Mouse (Mus musculus) CH12F3 (cell line): ENCODE results near the gene Nudt21.
"Not testable (repeated sequence)": the region's sequence is repeated elsewhere in the genome, so short reads cannot be mapped to it uniquely, and the experiment has no call there.

ENCODE experiments used
- in situ Hi-C: fragments of 300-500 bp; cut with MboI; formaldehyde crosslinking; loops from 2 replicates; pipeline ENCODE4 v1.14.3; 2020; ENCODE audit warnings: low sequenced_read_pairs

The Nudt21 gene

GRCm38 (mm10) chr8:94036944-94037524 is at the start of gene Nudt21, which contains the start of gene Ogfod1:
TSS of gene Nudt21 (minus strand) at chr8:94037031.
TSS of gene Ogfod1 (plus strand) at chr8:94037198.
- in situ Hi-C loops, result no loop called here

GRCm38 (mm10) chr8:94076461-94077192 is 39.8 kb upstream of the Nudt21 start:
- in situ Hi-C loops, result no loop called here

- in situ Hi-C loops, result no loop called here
These were observed 32.0 kb upstream of the Nudt21 start for GRCm38 (mm10) chr8:94068793-94069192.

GRCm38 (mm10) chr8:94066121-94066863 is 29.5 kb upstream of the Nudt21 start:
- in situ Hi-C loops, result no loop called here

GRCm38 (mm10) chr8:94057157-94057854 is 20.5 kb upstream of the Nudt21 start:
- in situ Hi-C loops, result no loop called here

- in situ Hi-C loops, result no loop called here
These were observed 15.9 kb upstream of the Nudt21 start for GRCm38 (mm10) chr8:94052696-94053095.

- in situ Hi-C loops, result no loop called here
These were observed 11.0 kb upstream of the Nudt21 start for GRCm38 (mm10) chr8:94047845-94048244.

- in situ Hi-C loops, result no loop called here
These were observed 975 bp upstream of the Nudt21 start for GRCm38 (mm10) chr8:94037806-94038205.

- in situ Hi-C loops, result not testable (repeated sequence)
These were observed 290 bp downstream of the Nudt21 start for GRCm38 (mm10) chr8:94036541-94036940.

GRCm38 (mm10) chr8:94035200-94035599 is 1.6 kb downstream of the Nudt21 start:
- in situ Hi-C loops, result no loop called here

- in situ Hi-C loops, result no loop called here
These were observed 3.2 kb downstream of the Nudt21 start for GRCm38 (mm10) chr8:94033601-94034000.

- in situ Hi-C loops, result no loop called here
These were observed 7.1 kb downstream of the Nudt21 start for GRCm38 (mm10) chr8:94029701-94030100.

GRCm38 (mm10) chr8:94023916-94024315 is 12.9 kb downstream of the Nudt21 start:
- in situ Hi-C loops, result no loop called here

GRCm38 (mm10) chr8:94013026-94013612 is 23.7 kb downstream of the Nudt21 start:
- in situ Hi-C loops, result no loop called here

GRCm38 (mm10) chr8:94012013-94012951 is 24.5 kb downstream of the Nudt21 start, which contains the start of gene Amfr:
TSS of gene Amfr (minus strand) at chr8:94012842.
- in situ Hi-C loops, result no loop called here

GRCm38 (mm10) chr8:94011076-94012012 is 25.5 kb downstream of the Nudt21 start:
- in situ Hi-C loops, result no loop called here

GRCm38 (mm10) chr8:94010101-94010705 is 26.6 kb downstream of the Nudt21 start:
- in situ Hi-C loops, result no loop called here

GRCm38 (mm10) chr8:94009243-94009845 is 27.5 kb downstream of the Nudt21 start:
- in situ Hi-C loops, result no loop called here
